Mouse (Mus musculus) kidney, postnatal 25 days (tissue): ENCODE data around the gene Sgcb.

Source experiments
- DNase-seq, 2 experiments: peaks; one replicate each; pipeline ENCODE4 v3.0.0; 2021; ENCODE audit warnings: mixed read lengths in 2 of 2

Gene Sgcb

GRCm38 (mm10) chr5:73647261-73647900 is at the start of gene Sgcb:
TSS of gene Sgcb (minus strand) at chr5:73647790.
- DNase-seq: peak; percentile 90

- DNase-seq: no peak
Observed at GRCm38 (mm10) chr5:73694254-73695015, 46.8 kb upstream of the Sgcb start.

GRCm38 (mm10) chr5:73693778-73694177 is 46.2 kb upstream of the Sgcb start:
- no peak for DNase-seq

- DNase-seq: no peak
Observed at GRCm38 (mm10) chr5:73691723-73692520, 44.3 kb upstream of the Sgcb start.

- DNase-seq: no peak
Observed at GRCm38 (mm10) chr5:73690146-73690545, 42.6 kb upstream of the Sgcb start.

GRCm38 (mm10) chr5:73688576-73688975 is 41.0 kb upstream of the Sgcb start:
- no peak for DNase-seq

- DNase-seq: peak; percentile 45 to 48
Observed at GRCm38 (mm10) chr5:73686149-73686548, 38.6 kb upstream of the Sgcb start.

- DNase-seq: no peak
Observed at GRCm38 (mm10) chr5:73683706-73684409, 36.3 kb upstream of the Sgcb start.

GRCm38 (mm10) chr5:73683221-73683620 is 35.6 kb upstream of the Sgcb start:
- DNase-seq: no peak

- DNase-seq: no peak
Observed at GRCm38 (mm10) chr5:73676626-73677025, 29.0 kb upstream of the Sgcb start.

- DNase-seq: no peak
Observed at GRCm38 (mm10) chr5:73675604-73676003, 28.0 kb upstream of the Sgcb start.

- DNase-seq: no peak
Observed at GRCm38 (mm10) chr5:73669386-73669785, 21.8 kb upstream of the Sgcb start.

- no peak for DNase-seq
Observed at GRCm38 (mm10) chr5:73667877-73668276, 20.3 kb upstream of the Sgcb start.

GRCm38 (mm10) chr5:73666695-73667094 is 19.1 kb upstream of the Sgcb start:
- DNase-seq: no peak

GRCm38 (mm10) chr5:73651855-73652201 is 4.2 kb upstream of the Sgcb start:
- DNase-seq: peak in 1 of 2 experiments; percentile 45

GRCm38 (mm10) chr5:73651061-73651854 is 3.7 kb upstream of the Sgcb start, which contains the start of gene Spata18:
TSS of gene Spata18 (plus strand) at chr5:73651379.
- peak in 1 of 2 experiments; percentile 16 for DNase-seq

GRCm38 (mm10) chr5:73650365-73650964 is 2.9 kb upstream of the Sgcb start:
- peak in 1 of 2 experiments; percentile 11 for DNase-seq

- peak in 1 of 2 experiments; percentile 57 for DNase-seq
Observed at GRCm38 (mm10) chr5:73642091-73642490, 5.5 kb downstream of the Sgcb start.

GRCm38 (mm10) chr5:73641058-73641457 is 6.5 kb downstream of the Sgcb start:
- DNase-seq: no peak

GRCm38 (mm10) chr5:73637337-73638107 is 10.1 kb downstream of the Sgcb start:
- DNase-seq: no peak

- peak; percentile 74 to 87 for DNase-seq
Observed at GRCm38 (mm10) chr5:73633141-73633540, 14.4 kb downstream of the Sgcb start.
